Mouse (Mus musculus): ENCODE results near the gene Lnx1. TPM values are rescaled to one million over a fixed set of nuclear protein-coding genes. Genes with fewer than 3 reads are reported as not detected.

The Lnx1 gene
- polyA plus RNA-seq, 1 experiment from 2014 or later: 2.9 TPM

DNA sequence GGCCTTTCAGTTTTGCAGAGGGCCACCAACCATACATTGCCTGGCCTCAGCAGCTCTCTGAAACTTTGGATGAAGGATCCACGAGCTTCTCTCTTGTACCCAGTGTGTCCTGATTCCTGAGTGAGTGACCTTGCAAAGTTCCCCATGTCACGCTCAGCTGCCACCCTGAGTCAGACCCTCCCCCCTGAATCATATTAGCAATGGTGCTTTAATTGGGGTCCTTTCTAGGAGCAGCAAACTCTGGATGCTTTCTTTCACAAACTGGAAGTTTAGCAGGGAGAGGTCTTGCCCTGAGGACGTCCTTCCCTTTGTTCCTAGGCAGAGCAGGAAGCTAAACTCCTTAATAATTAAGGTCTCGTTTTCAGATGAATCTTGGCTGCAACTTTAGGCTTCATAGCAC is 22.8 kb upstream of the Lnx1 start:
- Histone ChIP-seq H3K4me2 (replicated peaks; ENCODE audit: low read depth, low read length) (no peak overlapping the region), H3K27ac (ENCODE audit: low read length) (no peak overlapping the region), H3K4me1 (ENCODE audit: insufficient read depth, low read depth, low read length) (no peaks in the 10 kb centered on the region), H3K36me3 (ENCODE audit: insufficient read depth, low read length) (no peaks in the 10 kb centered on the region), H3K4me3 (ENCODE audit: low read depth, low read length) (no peak overlapping the region), H3K9me3 (ENCODE audit: low read length) (no peaks in the 10 kb centered on the region), H3K27me3 (replicated peaks; ENCODE audit: insufficient read depth, low read length) (peaks cover 12% of the 10 kb centered on the region; the same call in 1 of the 2 replicates), H3K9ac (replicated peaks; ENCODE audit: low read depth) (no peak overlapping the region)
- ATAC-seq (no peak), DNase-seq (ENCODE audit: low spot score) (no peak)
- TF ChIP-seq CTCF (IDR thresholded peaks at IDR 0.05) (no peak), EP300 (IDR thresholded peaks at IDR 0.05) (no peak)
- WGBS: 67% methylated on average over 4 of the region's 4 CpGs

DNA sequence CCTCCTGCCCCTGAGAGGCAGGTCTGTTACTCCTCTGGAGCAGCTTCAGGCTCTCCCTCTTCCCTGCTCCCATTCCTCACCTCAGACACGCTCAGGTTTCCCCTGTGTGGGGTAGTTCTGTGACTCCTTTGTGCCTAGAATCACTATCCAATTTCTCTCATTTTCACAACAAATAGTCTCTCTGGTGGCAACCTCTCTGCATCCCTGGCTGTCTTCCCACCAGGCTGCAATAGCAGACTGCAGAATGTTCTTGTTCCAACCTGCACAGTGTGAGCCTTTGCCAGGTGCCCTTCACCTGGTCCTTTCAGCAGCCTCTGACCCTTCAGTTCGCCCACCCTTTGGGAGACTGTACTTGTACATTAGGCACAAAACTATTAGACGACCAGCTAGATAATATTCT is 19.1 kb upstream of the Lnx1 start:
- no peak for DNase-seq (ENCODE audit: low spot score)
- Histone ChIP-seq H3K27me3 (replicated peaks; ENCODE audit: insufficient read depth, low read length) (no peaks in the 10 kb centered on the region), H3K9me3 (ENCODE audit: low read length) (no peaks in the 10 kb centered on the region), H3K4me2 (replicated peaks; ENCODE audit: low read depth, low read length) (no peak overlapping the region), H3K36me3 (ENCODE audit: insufficient read depth, low read length) (no peaks in the 10 kb centered on the region), H3K27ac (ENCODE audit: low read length) (no peak overlapping the region), H3K9ac (replicated peaks; ENCODE audit: low read depth) (no peak overlapping the region), H3K4me1 (ENCODE audit: insufficient read depth, low read depth, low read length) (no peaks in the 10 kb centered on the region), H3K4me3 (ENCODE audit: low read depth, low read length) (no peak overlapping the region)
- WGBS: 64% methylated on average over 3 of the region's 3 CpGs
- ATAC-seq: no peak
- no peak for TF ChIP-seq CTCF (IDR thresholded peaks at IDR 0.05)
- no peak for TF ChIP-seq EP300 (IDR thresholded peaks at IDR 0.05)

DNA sequence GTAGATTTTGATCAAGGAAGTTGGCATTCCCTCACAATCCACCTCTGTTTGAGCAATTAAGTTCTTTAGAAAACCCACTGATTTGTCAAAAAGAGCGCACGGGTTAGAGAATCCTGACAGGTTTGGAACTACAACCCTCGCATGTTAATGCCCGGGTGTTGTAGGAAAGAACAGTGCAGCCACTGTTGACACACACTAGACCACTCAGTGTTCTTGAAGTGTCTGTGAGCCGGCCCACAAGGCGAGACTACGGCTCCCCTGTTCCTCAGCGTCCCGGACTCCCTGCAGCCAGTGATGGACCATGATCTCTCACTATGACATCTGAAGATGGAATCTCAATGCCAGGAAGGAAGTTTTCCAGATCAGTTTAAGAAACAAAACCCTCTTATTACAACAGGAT is 17.9 kb upstream of the Lnx1 start:
- Histone ChIP-seq H3K36me3 (ENCODE audit: insufficient read depth, low read length) (no peaks in the 10 kb centered on the region), H3K9me3 (ENCODE audit: low read length) (no peaks in the 10 kb centered on the region), H3K4me3 (ENCODE audit: low read depth, low read length) (no peak overlapping the region), H3K4me2 (replicated peaks; ENCODE audit: low read depth, low read length) (no peak overlapping the region), H3K27ac (ENCODE audit: low read length) (no peak overlapping the region), H3K9ac (replicated peaks; ENCODE audit: low read depth) (no peak overlapping the region), H3K4me1 (ENCODE audit: insufficient read depth, low read depth, low read length) (no peaks in the 10 kb centered on the region), H3K27me3 (replicated peaks; ENCODE audit: insufficient read depth, low read length) (no peaks in the 10 kb centered on the region)
- DNase-seq (ENCODE audit: low spot score) (no peak), ATAC-seq (no peak)
- TF ChIP-seq EP300 (IDR thresholded peaks at IDR 0.05) (no peak), CTCF (IDR thresholded peaks at IDR 0.05) (no peak)
- WGBS: 37% methylated on average over 9 of the region's 9 CpGs

DNA sequence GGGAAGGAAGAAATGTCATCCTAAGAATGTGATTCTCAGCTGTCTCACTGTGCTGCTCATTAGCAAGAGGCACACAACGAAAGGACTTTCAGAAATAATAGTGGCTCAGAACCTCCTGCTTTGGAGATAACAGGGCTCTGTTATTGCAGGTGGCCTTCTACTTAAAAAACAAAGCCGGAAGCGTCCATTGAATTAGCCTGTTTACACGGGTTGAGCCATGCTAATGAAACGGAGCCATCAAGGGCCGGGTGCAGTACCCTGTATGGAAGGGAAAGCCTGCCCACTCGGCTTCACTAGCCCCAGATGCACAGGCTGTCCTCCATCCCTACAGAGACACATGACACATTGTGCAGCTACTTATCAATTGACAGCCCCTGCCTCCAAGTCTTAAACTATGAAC is 13.5 kb upstream of the Lnx1 start:
- no peaks in the 10 kb centered on the region for H3K4me1 ChIP-seq (ENCODE audit: insufficient read depth, low read depth, low read length)
- no peaks in the 10 kb centered on the region for H3K9me3 ChIP-seq (ENCODE audit: low read length)
- DNase-seq (ENCODE audit: low spot score): no peak
- H3K27me3 ChIP-seq (replicated peaks; ENCODE audit: insufficient read depth, low read length): no peaks in the 10 kb centered on the region
- ATAC-seq: no peak
- no peak overlapping the region for H3K9ac ChIP-seq (replicated peaks; ENCODE audit: low read depth)
- no peak overlapping the region for H3K4me3 ChIP-seq (ENCODE audit: low read depth, low read length)
- TF ChIP-seq EP300 (IDR thresholded peaks at IDR 0.05): no peak
- no peak for TF ChIP-seq CTCF (IDR thresholded peaks at IDR 0.05)
- no peak overlapping the region for H3K27ac ChIP-seq (ENCODE audit: low read length)
- no peak overlapping the region for H3K4me2 ChIP-seq (replicated peaks; ENCODE audit: low read depth, low read length)
- no peaks in the 10 kb centered on the region for H3K36me3 ChIP-seq (ENCODE audit: insufficient read depth, low read length)
- WGBS: 29% methylated on average over 7 of the region's 7 CpGs

DNA sequence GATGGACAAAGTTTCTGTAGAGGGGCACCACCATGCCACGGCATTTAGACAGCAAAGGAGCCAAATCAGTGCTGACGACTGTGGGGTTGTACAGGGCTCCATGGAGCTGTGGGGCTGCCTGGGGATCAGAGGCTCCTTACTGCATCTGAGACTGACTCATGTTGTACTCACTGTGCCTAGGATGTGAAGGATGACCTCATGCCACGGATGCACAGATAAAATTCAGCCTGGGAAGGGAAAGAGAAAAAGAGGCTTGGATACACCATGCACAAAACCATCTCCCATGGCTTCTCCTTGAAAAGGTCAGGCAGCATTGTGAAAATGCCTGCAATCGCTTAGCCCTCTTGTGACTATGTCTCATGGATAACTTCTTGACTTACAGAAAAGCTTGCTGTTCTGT is 10.1 kb upstream of the Lnx1 start:
- DNase-seq (ENCODE audit: low spot score) (no peak), ATAC-seq (no peak)
- TF ChIP-seq EP300 (IDR thresholded peaks at IDR 0.05) (no peak), CTCF (IDR thresholded peaks at IDR 0.05) (no peak)
- Histone ChIP-seq H3K9ac (replicated peaks; ENCODE audit: low read depth) (no peak overlapping the region), H3K4me3 (ENCODE audit: low read depth, low read length) (no peak overlapping the region), H3K4me1 (ENCODE audit: insufficient read depth, low read depth, low read length) (no peaks in the 10 kb centered on the region), H3K27ac (ENCODE audit: low read length) (no peak overlapping the region), H3K4me2 (replicated peaks; ENCODE audit: low read depth, low read length) (no peak overlapping the region), H3K9me3 (ENCODE audit: low read length) (no peaks in the 10 kb centered on the region), H3K27me3 (replicated peaks; ENCODE audit: insufficient read depth, low read length) (no peaks in the 10 kb centered on the region; the same call in 1 of the 2 replicates), H3K36me3 (ENCODE audit: insufficient read depth, low read length) (no peaks in the 10 kb centered on the region)
- 67% methylated on average over 4 of the region's 4 CpGs for WGBS

DNA sequence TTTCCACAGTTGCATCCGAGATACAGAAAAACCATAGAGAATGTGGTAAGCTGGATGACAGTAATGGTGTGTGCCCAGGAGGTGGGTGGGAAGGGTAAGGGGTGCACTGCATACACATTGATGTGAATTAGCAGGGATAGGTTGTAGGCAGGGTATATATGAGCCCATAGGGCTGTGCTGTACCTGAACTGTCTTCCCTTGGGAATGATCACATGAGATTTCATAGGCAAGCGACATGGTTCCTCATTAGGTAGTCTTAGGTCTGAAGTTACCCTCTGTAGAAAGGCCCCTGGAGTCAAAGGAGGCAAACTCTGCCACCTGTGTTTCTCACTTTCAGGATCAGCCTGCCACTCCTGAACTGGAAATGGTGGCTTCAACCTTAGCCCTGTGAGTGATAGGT is 9.3 kb upstream of the Lnx1 start:
- Histone ChIP-seq H3K4me3 (ENCODE audit: low read depth, low read length) (no peak overlapping the region), H3K27me3 (replicated peaks; ENCODE audit: insufficient read depth, low read length) (no peaks in the 10 kb centered on the region; the same call in 1 of the 2 replicates), H3K9ac (replicated peaks; ENCODE audit: low read depth) (no peak overlapping the region), H3K4me1 (ENCODE audit: insufficient read depth, low read depth, low read length) (no peaks in the 10 kb centered on the region), H3K4me2 (replicated peaks; ENCODE audit: low read depth, low read length) (no peak overlapping the region), H3K36me3 (ENCODE audit: insufficient read depth, low read length) (no peaks in the 10 kb centered on the region), H3K27ac (ENCODE audit: low read length) (no peak overlapping the region), H3K9me3 (ENCODE audit: low read length) (no peaks in the 10 kb centered on the region)
- no peak for TF ChIP-seq EP300 (IDR thresholded peaks at IDR 0.05)
- TF ChIP-seq CTCF (IDR thresholded peaks at IDR 0.05): no peak
- ATAC-seq: no peak
- WGBS: 81% methylated on average over 2 of the region's 2 CpGs
- no peak for DNase-seq (ENCODE audit: low spot score)

DNA sequence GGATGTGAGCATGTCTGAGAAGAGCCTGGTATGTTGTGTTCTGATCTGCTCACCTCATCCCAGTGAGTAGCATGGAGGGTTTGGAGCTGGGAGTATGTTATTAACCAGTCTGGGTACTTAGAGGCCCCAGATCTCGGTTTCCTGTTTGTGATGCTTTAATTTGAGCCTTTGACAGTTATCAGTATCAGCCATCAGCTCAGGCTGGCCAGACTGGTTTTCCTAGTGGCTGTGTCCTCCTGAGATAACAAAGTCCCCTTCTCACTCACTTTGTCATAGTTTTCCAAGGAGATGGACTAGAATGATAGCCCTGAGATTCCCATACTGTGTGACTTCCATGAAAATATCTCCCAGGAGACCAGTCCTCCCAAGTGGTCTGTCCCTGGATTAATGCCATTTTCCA is 8.3 kb upstream of the Lnx1 start:
- no peaks in the 10 kb centered on the region; the same call in 1 of the 2 replicates for H3K27me3 ChIP-seq (replicated peaks; ENCODE audit: insufficient read depth, low read length)
- H3K36me3 ChIP-seq (ENCODE audit: insufficient read depth, low read length): no peaks in the 10 kb centered on the region
- TF ChIP-seq CTCF (IDR thresholded peaks at IDR 0.05) (no peak), EP300 (IDR thresholded peaks at IDR 0.05) (no peak)
- H3K4me3 ChIP-seq (ENCODE audit: low read depth, low read length): no peak overlapping the region
- H3K9me3 ChIP-seq (ENCODE audit: low read length): no peaks in the 10 kb centered on the region
- no peak for DNase-seq (ENCODE audit: low spot score)
- no peaks in the 10 kb centered on the region for H3K4me1 ChIP-seq (ENCODE audit: insufficient read depth, low read depth, low read length)
- H3K9ac ChIP-seq (replicated peaks; ENCODE audit: low read depth): no peak overlapping the region
- H3K27ac ChIP-seq (ENCODE audit: low read length): no peak overlapping the region
- no peak for ATAC-seq
- 42% methylated on average over 1 of the region's 1 CpGs for WGBS
- H3K4me2 ChIP-seq (replicated peaks; ENCODE audit: low read depth, low read length): no peak overlapping the region

Data from lung, postnatal 0 days (tissue).